Mouse (Mus musculus): Measurements from ENCODE around the gene Gpc6. TPM values are rescaled to one million over a fixed set of nuclear protein-coding genes. Genes with fewer than 3 reads are reported as not detected.

Gpc6 gene
- polyA plus RNA-seq, 1 experiment from 2014 or later: 19.3 TPM

DNA sequence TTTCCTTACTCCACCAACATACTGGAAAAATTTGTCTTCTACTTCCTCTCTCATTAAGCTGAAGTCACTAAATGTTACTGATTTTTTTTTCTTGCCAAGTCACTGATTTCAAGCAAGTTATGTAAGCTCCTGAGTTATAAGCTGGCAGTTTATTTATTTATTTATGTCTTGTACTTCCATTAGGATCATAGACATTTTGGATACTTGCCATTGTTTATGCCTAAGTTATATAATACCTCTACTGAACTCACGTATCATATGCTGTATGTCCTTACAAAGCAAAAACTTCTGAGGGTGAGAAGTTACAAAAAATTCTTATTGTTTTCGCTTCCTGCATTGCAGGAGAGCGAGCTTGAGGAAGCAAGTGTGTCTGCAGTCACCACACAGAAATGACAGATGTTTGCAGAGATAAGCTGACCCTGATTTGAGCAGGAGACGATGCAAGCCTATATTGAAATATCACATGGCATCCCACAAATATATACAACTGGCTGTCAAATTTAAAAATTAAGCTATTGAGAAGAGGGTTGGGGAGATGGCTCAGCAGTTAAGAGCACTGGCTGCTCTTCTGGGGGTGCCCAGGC lies 1020.9 kb downstream of the Gpc6 start:
- Histone ChIP-seq H3K4me3 (ENCODE audit: low read length) (no peak overlapping the region), H3K4me2 (ENCODE audit: low read length) (no peak overlapping the region), H3K36me3 (ENCODE audit: control insufficient read depth, insufficient read depth, low read length) (no peaks in the 10 kb centered on the region), H3K27ac (ENCODE audit: low read depth, low read length) (no peak overlapping the region), H3K4me1 (ENCODE audit: control insufficient read depth, insufficient read depth, low read depth, low read length) (no peaks in the 10 kb centered on the region), H3K9ac (ENCODE audit: low read depth, low read length) (no peak overlapping the region), H3K27me3 (replicated peaks; ENCODE audit: control insufficient read depth, insufficient read depth, low read length) (no peaks in the 10 kb centered on the region; the same call in 1 of the 2 replicates), H3K9me3 (ENCODE audit: control insufficient read depth, low read length) (no peaks in the 10 kb centered on the region)
- 83% methylated on average over 4 of the region's 4 CpGs for WGBS
- ATAC-seq: no peak

DNA sequence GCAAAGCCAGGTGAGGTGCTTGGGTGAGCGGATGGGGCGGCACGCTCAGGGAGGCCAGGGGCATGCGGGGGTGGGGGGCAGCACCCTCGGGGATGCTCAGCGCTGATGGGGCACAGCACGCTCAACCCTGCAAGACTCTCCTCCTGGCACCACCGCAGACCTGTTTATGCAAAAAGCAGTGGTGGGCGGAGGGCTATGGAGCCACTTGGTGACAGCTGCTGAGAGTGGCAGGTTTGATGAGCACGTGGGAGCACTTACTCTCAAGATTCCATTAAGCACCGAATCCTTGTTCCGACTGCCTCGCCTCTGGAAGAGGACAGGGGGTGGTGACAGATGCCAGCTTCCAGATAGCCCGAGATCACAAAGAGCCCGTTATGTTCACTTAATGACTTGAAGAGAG lies 1026.2 kb downstream of the Gpc6 start:
- 54% methylated on average over 15 of the region's 15 CpGs for WGBS
- peak overlapping the region; percentile 9; the same call in 1 of the 2 replicates for H3K4me2 ChIP-seq (ENCODE audit: low read length)

DNA sequence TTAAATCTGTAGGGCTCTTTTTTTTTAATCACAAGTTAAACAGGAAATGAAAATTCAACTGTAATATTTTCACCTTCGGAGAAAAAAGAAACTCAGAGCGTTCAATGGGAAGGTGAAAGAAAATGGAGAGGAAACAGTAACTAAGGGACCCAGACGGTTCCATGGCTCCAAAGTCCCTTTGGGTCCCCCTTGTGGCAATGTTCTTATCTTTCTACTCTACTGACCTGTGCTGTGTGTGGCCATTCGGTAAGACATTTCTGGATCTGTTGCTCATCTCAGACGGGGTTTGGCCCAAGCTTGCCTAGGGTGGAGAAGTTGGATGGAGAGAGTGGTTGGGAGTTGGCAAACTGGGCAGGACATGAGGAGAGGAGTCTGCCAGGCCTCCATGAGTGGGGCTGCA lies 1026.6 kb downstream of the Gpc6 start:
- H3K9me3 ChIP-seq (ENCODE audit: control insufficient read depth, low read length): no peaks in the 10 kb centered on the region
- 52% methylated on average over 5 of the region's 5 CpGs for WGBS
- no peak overlapping the region; the same call in 1 of the 2 replicates for H3K4me2 ChIP-seq (ENCODE audit: low read length)
- no peak overlapping the region for H3K27ac ChIP-seq (ENCODE audit: low read depth, low read length)
- ATAC-seq: peak; percentile 66; the same call in 1 of the 2 replicates
- no peak overlapping the region for H3K9ac ChIP-seq (ENCODE audit: low read depth, low read length)
- H3K4me3 ChIP-seq (ENCODE audit: low read length): no peak overlapping the region
- H3K36me3 ChIP-seq (ENCODE audit: control insufficient read depth, insufficient read depth, low read length): no peaks in the 10 kb centered on the region
- H3K27me3 ChIP-seq (replicated peaks; ENCODE audit: control insufficient read depth, insufficient read depth, low read length): no peaks in the 10 kb centered on the region; the same call in 1 of the 2 replicates
- peaks cover 3% of the 10 kb centered on the region for H3K4me1 ChIP-seq (ENCODE audit: control insufficient read depth, insufficient read depth, low read depth, low read length)

More for the DNA sequence above, 1026.2 kb downstream of the Gpc6 start:
- no peak overlapping the region for H3K9ac ChIP-seq (ENCODE audit: low read depth, low read length)
- no peak overlapping the region for H3K4me3 ChIP-seq (ENCODE audit: low read length)
- H3K27me3 ChIP-seq (replicated peaks; ENCODE audit: control insufficient read depth, insufficient read depth, low read length): no peaks in the 10 kb centered on the region; the same call in 1 of the 2 replicates
- peak; percentile 62; the same call in 1 of the 2 replicates for ATAC-seq
- no peaks in the 10 kb centered on the region for H3K9me3 ChIP-seq (ENCODE audit: control insufficient read depth, low read length)
- H3K27ac ChIP-seq (ENCODE audit: low read depth, low read length): no peak overlapping the region
- H3K36me3 ChIP-seq (ENCODE audit: control insufficient read depth, insufficient read depth, low read length): no peaks in the 10 kb centered on the region
- H3K4me1 ChIP-seq (ENCODE audit: control insufficient read depth, insufficient read depth, low read depth, low read length): peaks cover 3% of the 10 kb centered on the region

DNA sequence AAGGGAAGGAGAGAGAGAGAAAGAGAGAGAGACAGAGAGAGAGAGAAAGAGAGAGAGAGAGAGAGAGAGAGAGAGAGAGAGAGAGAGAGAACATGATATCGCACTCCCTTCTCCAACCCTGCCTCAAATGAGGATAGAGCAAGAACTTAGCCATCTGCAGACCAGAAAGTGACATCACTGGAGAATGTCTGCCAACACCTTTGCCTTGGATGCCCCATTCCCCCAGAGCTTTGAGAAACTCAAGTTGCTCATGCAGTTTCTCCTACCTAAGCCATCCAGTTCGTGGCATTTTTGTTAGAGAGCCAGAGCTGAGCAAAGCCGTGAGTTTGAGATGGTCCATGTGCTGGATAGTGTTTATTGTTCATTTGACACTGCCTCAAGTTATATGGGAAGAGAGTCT lies 1030.9 kb downstream of the Gpc6 start:
- no peak for ATAC-seq
- Histone ChIP-seq H3K9me3 (ENCODE audit: control insufficient read depth, low read length) (no peaks in the 10 kb centered on the region), H3K4me3 (ENCODE audit: low read length) (no peak overlapping the region), H3K27me3 (replicated peaks; ENCODE audit: control insufficient read depth, insufficient read depth, low read length) (no peaks in the 10 kb centered on the region), H3K9ac (ENCODE audit: low read depth, low read length) (no peak overlapping the region), H3K4me1 (ENCODE audit: control insufficient read depth, insufficient read depth, low read depth, low read length) (peaks cover 3% of the 10 kb centered on the region), H3K4me2 (ENCODE audit: low read length) (no peak overlapping the region), H3K27ac (ENCODE audit: low read depth, low read length) (no peak overlapping the region), H3K36me3 (ENCODE audit: control insufficient read depth, insufficient read depth, low read length) (no peaks in the 10 kb centered on the region)
- WGBS: 97% methylated on average over 3 of the region's 3 CpGs

DNA sequence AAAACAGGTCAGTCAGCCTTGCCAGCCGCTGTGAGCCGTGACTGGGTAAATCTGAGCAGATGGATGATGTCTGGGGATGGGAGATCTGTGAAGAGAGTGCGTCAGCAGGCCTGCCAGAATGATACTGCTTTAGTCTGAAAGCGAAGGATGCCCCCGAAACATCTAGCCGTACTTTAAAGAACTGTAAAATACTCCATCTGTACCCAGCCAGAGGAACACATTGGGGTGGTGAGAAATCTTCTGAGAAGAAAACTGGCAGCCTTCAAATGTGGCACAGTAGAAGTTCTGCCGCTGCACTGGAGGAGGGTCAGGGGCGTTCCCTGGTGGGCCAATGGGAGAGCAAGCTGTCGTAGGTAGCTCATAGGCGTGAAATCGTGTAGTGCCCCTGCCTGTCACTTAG lies 1033.3 kb downstream of the Gpc6 start:
- H3K27me3 ChIP-seq (replicated peaks; ENCODE audit: control insufficient read depth, insufficient read depth, low read length): no peaks in the 10 kb centered on the region
- WGBS: 84% methylated on average over 11 of the region's 11 CpGs
- H3K27ac ChIP-seq (ENCODE audit: low read depth, low read length): no peak overlapping the region
- no peak overlapping the region for H3K4me3 ChIP-seq (ENCODE audit: low read length)
- no peak overlapping the region for H3K4me2 ChIP-seq (ENCODE audit: low read length)
- H3K9ac ChIP-seq (ENCODE audit: low read depth, low read length): no peak overlapping the region
- 0 out of 2 replicates have a peak, but pooled peaks cover 2% of the 10 kb centered on the region for H3K4me1 ChIP-seq (ENCODE audit: control insufficient read depth, insufficient read depth, low read depth, low read length)
- no peak for ATAC-seq
- H3K9me3 ChIP-seq (ENCODE audit: control insufficient read depth, low read length): no peaks in the 10 kb centered on the region
- H3K36me3 ChIP-seq (ENCODE audit: control insufficient read depth, insufficient read depth, low read length): no peaks in the 10 kb centered on the region

DNA sequence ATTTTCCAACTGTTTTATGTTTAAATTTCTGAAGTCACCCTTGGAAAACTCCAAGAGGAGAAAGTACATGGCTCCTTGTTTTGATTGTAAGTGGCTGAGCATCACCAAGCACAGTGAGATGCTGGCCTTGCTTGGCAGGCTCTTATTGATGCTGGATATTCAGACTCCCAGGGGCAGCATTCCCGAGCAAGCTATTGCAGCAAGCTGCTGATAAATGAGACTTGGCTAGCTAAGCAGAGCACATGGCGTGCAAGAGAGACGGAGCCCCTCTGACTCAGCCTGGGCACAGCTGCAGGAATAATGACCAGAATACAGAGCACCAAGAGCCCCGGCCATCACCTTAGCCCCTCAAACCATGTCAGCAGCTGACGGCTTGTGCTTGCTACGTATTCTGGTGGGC lies 1036.2 kb downstream of the Gpc6 start:
- Histone ChIP-seq H3K4me3 (ENCODE audit: low read length) (no peak overlapping the region), H3K36me3 (ENCODE audit: control insufficient read depth, insufficient read depth, low read length) (no peaks in the 10 kb centered on the region; the same call in 1 of the 2 replicates), H3K9me3 (ENCODE audit: control insufficient read depth, low read length) (no peaks in the 10 kb centered on the region), H3K4me2 (ENCODE audit: low read length) (no peak overlapping the region), H3K27me3 (replicated peaks; ENCODE audit: control insufficient read depth, insufficient read depth, low read length) (no peaks in the 10 kb centered on the region), H3K9ac (ENCODE audit: low read depth, low read length) (no peak overlapping the region), H3K27ac (ENCODE audit: low read depth, low read length) (no peak overlapping the region), H3K4me1 (ENCODE audit: control insufficient read depth, insufficient read depth, low read depth, low read length) (0 out of 2 replicates have a peak, but pooled peaks cover 2% of the 10 kb centered on the region)
- peak; percentile 89 for ATAC-seq
- WGBS: 19% methylated on average over 6 of the region's 6 CpGs

DNA sequence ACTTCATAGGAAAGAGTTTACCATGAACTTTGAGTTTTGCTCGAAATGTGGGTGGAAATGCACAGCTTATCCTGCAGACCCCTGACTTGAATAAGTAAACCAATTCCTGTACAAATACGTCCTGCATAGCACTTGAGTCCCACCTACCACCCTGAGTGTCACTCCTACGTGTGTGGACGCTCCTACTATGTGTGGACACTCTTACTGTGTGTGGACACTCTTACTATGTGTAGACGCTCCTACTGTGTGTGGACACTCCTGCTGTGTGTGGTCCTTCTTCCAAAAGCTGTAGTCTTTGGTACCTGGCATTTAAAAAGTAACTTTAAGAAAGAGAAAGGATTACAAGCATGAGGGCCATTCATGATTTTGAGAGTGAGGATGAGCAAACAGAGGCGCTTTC lies 1036.7 kb downstream of the Gpc6 start:
- Histone ChIP-seq H3K27me3 (replicated peaks; ENCODE audit: control insufficient read depth, insufficient read depth, low read length) (no peaks in the 10 kb centered on the region), H3K36me3 (ENCODE audit: control insufficient read depth, insufficient read depth, low read length) (no peaks in the 10 kb centered on the region; the same call in 1 of the 2 replicates), H3K4me1 (ENCODE audit: control insufficient read depth, insufficient read depth, low read depth, low read length) (0 out of 2 replicates have a peak, but pooled peaks cover 2% of the 10 kb centered on the region), H3K4me2 (ENCODE audit: low read length) (no peak overlapping the region), H3K9ac (ENCODE audit: low read depth, low read length) (no peak overlapping the region), H3K9me3 (ENCODE audit: control insufficient read depth, low read length) (no peaks in the 10 kb centered on the region), H3K27ac (ENCODE audit: low read depth, low read length) (no peak overlapping the region), H3K4me3 (ENCODE audit: low read length) (no peak overlapping the region)
- 88% methylated on average over 6 of the region's 6 CpGs for WGBS
- ATAC-seq: no peak

DNA sequence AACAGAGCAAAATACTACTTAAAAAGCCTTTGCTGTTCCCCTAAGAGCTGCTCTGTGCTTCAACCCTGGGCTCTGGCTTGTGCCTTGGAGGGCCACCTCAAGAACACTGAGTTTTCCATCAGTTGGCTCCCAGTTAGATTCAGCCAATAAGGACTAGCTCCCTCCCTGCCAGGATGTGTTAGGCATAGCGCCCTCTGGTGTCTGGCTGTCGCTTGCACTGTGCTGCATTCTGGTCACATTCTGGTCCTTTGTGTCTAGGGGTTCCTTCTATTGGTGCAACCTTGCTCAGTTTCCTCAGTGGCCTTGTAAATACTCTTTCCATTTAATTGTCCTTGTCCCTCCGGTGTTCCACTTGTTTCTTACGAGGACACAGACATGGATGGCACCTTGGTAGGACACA lies 1037.3 kb downstream of the Gpc6 start:
- no peaks in the 10 kb centered on the region; the same call in 1 of the 2 replicates for H3K36me3 ChIP-seq (ENCODE audit: control insufficient read depth, insufficient read depth, low read length)
- H3K9me3 ChIP-seq (ENCODE audit: control insufficient read depth, low read length): no peaks in the 10 kb centered on the region
- no peak overlapping the region for H3K9ac ChIP-seq (ENCODE audit: low read depth, low read length)
- H3K4me1 ChIP-seq (ENCODE audit: control insufficient read depth, insufficient read depth, low read depth, low read length): 0 out of 2 replicates have a peak, but pooled peaks cover 2% of the 10 kb centered on the region
- 56% methylated on average over 4 of the region's 4 CpGs for WGBS
- H3K27me3 ChIP-seq (replicated peaks; ENCODE audit: control insufficient read depth, insufficient read depth, low read length): no peaks in the 10 kb centered on the region
- ATAC-seq: no peak
- no peak overlapping the region for H3K27ac ChIP-seq (ENCODE audit: low read depth, low read length)
- H3K4me3 ChIP-seq (ENCODE audit: low read length): no peak overlapping the region
- H3K4me2 ChIP-seq (ENCODE audit: low read length): no peak overlapping the region

DNA sequence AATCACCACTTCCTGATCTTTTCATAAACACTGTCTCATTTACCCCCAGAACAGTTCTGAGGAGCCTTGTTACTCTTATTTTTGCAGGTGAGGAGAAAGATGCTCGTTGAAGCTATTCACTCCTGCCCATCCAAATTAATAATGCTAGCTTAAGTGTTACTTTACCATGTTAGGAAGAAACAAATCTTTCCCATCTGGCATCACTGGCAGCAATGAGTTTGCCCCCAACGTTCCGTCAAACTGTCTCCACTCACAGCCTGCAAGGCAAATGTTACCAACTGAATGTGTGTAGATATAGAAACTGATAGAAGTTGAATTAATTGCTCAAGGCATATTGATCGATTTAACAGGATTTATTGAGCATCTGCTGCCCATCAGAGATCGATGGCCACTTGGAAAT lies 1047.5 kb downstream of the Gpc6 start:
- H3K36me3 ChIP-seq (ENCODE audit: control insufficient read depth, insufficient read depth, low read length): no peaks in the 10 kb centered on the region
- no peaks in the 10 kb centered on the region for H3K4me1 ChIP-seq (ENCODE audit: control insufficient read depth, insufficient read depth, low read depth, low read length)
- H3K27ac ChIP-seq (ENCODE audit: low read depth, low read length): no peak overlapping the region
- H3K9me3 ChIP-seq (ENCODE audit: control insufficient read depth, low read length): no peaks in the 10 kb centered on the region
- no peak overlapping the region for H3K4me3 ChIP-seq (ENCODE audit: low read length)
- ATAC-seq: no peak
- no peaks in the 10 kb centered on the region for H3K27me3 ChIP-seq (replicated peaks; ENCODE audit: control insufficient read depth, insufficient read depth, low read length)
- WGBS: 92% methylated on average over 5 of the region's 5 CpGs
- H3K4me2 ChIP-seq (ENCODE audit: low read length): no peak overlapping the region
- no peak overlapping the region for H3K9ac ChIP-seq (ENCODE audit: low read depth, low read length)
